Mouse (Mus musculus) C2C12 (cell line): ENCODE measurements around the gene Psmd6. TPM values are rescaled to one million over a fixed set of nuclear protein-coding genes. Genes with fewer than 3 reads are reported as not detected.

Experiments
- H3K27me3 ChIP-seq: one replicate; pipeline ENCODE4 v1.6.1; 2011; ENCODE audit not compliant: control insufficient read depth, insufficient read depth, insufficient read length
- H3K36me3 ChIP-seq: one replicate; pipeline ENCODE4 v1.6.1; 2011; ENCODE audit not compliant: control insufficient read depth, insufficient read depth
- H3K4me3 ChIP-seq: one replicate; pipeline ENCODE4 v1.5.1; 2011; ENCODE audit warnings: mild to moderate bottlenecking, control low read depth; ENCODE audit not compliant: poor library complexity, insufficient read depth, severe bottlenecking
- H3K79me2 ChIP-seq: one replicate; pipeline ENCODE4 v1.6.1; 2011; ENCODE audit not compliant: control insufficient read depth, insufficient read depth
- H3K79me3 ChIP-seq: one replicate; pipeline ENCODE4 v1.6.1; 2011; ENCODE audit warnings: low read depth, control low read depth
- H3ac ChIP-seq: one replicate; pipeline ENCODE3; 2011; ENCODE audit warnings: low read depth; ENCODE audit not compliant: control insufficient read depth, insufficient read length
- CEBPB ChIP-seq: IDR thresholded peaks from one replicate; pipeline ENCODE4 v1.6.1; 2011; ENCODE audit warnings: low read depth, mild to moderate bottlenecking, control low read depth, moderate library complexity
- CTCF ChIP-seq: IDR thresholded peaks from one replicate; pipeline ENCODE4 v1.5.1; 2011; ENCODE audit not compliant: control insufficient read depth, insufficient read depth, insufficient read length
- FOSL1 ChIP-seq: IDR thresholded peaks from one replicate; pipeline ENCODE4 v1.8.0; 2011; ENCODE audit warnings: mild to moderate bottlenecking, low read length; ENCODE audit not compliant: poor library complexity, insufficient read depth, severe bottlenecking
- MAX ChIP-seq: IDR thresholded peaks from one replicate; pipeline ENCODE4 v1.6.1; 2011; ENCODE audit warnings: mild to moderate bottlenecking, control low read depth
- MYOD1 ChIP-seq: IDR thresholded peaks from one replicate; pipeline ENCODE4 v1.6.1; 2011; ENCODE audit warnings: low read depth; ENCODE audit not compliant: control insufficient read depth, insufficient read length
- MYOG ChIP-seq: IDR thresholded peaks from one replicate; pipeline ENCODE4 v1.6.1; 2011; ENCODE audit not compliant: control insufficient read depth, insufficient read length; ENCODE audit errors: extremely low read depth
- USF1 ChIP-seq: IDR thresholded peaks from one replicate; pipeline ENCODE4 v1.6.1; 2011; ENCODE audit warnings: low read depth, mild to moderate bottlenecking, control low read depth, moderate library complexity
- polyA plus RNA-seq: library from polyadenylated mRNA; unstranded; fragments of >200 nt; fragmentation: generic; extraction: Trizol; gene quantifications from one replicate; pipeline ENCODE4 v1.2.1, GENCODE M21; 2012; ENCODE audit warnings: missing spikeins

Gene Psmd6
- polyA plus RNA-seq, 1 experiment, result 105 TPM

DNA sequence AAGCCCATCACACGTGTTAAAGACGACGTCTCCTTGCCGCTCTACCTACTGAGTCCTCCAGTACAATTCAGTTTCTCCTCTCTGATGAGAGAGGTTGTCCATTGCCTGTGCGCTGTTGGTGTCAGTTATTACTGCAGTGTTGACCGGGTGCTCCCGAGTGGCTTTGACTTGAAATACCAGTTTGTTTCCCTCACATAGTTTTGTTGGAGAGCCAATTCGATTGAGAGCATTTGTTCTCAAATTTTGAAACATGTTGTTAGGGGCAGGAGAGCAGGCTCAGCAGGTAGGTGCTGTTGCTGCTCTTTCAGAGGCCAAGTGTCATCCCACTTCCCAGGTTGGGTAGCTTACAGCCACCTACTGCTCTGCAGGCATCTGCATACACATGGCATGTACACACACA lies 37.0 kb downstream of the Psmd6 start:
- H3K27me3 ChIP-seq, result no peaks in the 10 kb centered on the region
- H3K79me2 ChIP-seq, result no peaks in the 10 kb centered on the region
- TF ChIP-seq MYOD1, result no peak
- no peak for TF ChIP-seq CTCF
- TF ChIP-seq CEBPB, result no peak
- TF ChIP-seq USF1, result no peak
- TF ChIP-seq FOSL1, result no peak
- TF ChIP-seq MAX, result no peak
- no peak for TF ChIP-seq MYOG
- no peak overlapping the region for H3ac ChIP-seq
- no peaks in the 10 kb centered on the region for H3K36me3 ChIP-seq
- no peak overlapping the region for H3K4me3 ChIP-seq
- no peaks in the 10 kb centered on the region for H3K79me3 ChIP-seq

DNA sequence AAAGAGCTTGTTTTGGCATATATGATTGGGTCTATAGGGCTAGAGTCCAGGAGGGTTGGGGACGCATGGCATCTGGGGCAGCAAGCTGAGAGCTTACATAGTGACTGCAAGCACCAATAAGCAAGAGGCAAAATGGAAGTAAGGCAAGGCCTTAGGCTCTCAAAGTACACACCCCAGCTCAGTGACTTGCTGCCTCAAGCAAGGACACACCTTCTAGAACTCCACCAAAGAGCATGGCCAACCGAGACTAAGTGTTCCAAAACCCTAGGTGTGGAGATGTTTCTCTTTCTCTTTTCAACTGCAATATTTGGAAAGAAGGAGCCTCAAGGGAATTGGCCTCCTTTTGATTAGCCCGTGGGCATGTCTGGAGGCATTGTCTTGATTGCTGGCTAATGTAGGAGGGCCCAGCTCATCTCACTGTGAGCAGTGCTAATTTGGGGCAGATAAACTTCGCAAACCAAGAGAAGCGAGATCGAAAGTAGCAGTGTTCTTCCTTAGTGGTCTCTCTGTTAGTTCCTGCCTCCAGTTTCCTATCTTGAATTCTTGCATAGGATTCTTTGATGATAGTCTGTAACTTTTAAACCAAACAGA lies 40.1 kb downstream of the Psmd6 start:
- Histone ChIP-seq H3K79me3 (no peaks in the 10 kb centered on the region), H3K27me3 (no peaks in the 10 kb centered on the region), H3K4me3 (no peak overlapping the region), H3K36me3 (no peaks in the 10 kb centered on the region), H3ac (no peak overlapping the region), H3K79me2 (no peaks in the 10 kb centered on the region)
- no peak for TF ChIP-seq MAX
- no peak for TF ChIP-seq CEBPB
- no peak for TF ChIP-seq MYOD1
- TF ChIP-seq FOSL1, result no peak
- no peak for TF ChIP-seq USF1
- no peak for TF ChIP-seq MYOG
- TF ChIP-seq CTCF, result no peak

DNA sequence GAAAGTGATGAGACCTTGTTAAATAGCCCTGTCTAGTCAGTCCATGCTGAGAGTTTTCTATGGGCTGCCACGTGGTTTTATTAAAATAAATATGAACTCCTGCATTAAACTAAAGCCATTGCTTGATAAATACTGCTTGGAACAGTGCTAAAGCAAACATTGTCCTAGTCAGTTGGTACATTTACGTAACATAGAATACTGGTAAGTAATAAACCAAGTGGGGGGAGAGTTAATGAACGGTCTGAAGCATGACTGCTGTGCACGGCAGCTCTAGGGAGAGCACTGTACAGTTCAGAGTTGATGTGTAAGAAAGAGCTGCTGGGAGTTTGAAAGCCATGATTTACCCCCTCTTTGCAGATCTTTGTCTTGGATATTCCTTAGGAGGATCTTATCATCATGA lies 49.3 kb downstream of the Psmd6 start:
- no peak overlapping the region for H3ac ChIP-seq

DNA sequence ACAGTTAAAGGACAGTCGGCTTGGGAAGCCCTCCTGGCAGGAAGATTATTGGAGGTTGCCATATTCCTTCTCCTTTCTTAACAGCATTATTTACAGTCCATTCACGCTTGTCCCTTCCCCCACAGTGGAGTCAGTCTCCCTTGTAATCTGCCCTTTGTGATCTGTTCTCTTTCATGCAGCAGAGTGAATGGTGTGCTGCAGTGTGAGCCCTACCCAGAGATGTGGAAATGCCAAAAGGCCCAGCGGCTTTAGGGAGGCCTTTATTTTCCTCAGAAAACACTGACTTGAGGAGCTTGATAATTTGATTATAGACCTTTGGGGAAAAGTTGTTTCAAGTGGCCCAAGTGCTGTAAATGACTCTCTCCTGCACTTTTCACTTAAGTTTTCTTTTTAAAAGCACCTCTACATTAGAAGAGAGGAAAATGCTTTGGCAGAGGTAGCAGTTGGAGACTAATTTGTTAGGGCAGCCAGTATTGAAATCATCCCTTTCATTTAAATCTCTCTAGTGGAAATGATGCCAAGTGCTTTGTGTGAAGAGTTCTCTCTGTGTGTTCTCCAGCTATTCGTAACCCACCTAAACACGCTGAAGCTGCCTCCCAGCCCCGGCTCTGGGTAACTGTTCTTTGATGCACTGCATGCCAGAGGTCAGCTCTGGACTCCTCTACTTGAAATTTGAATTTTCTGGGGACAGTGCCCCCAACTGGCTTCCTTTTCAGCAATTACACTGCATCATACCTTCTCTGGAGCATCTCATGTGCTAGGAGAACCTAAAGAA lies 50.1 kb downstream of the Psmd6 start:
- Histone ChIP-seq H3K79me3 (no peaks in the 10 kb centered on the region), H3ac (no peak overlapping the region), H3K4me3 (no peak overlapping the region), H3K36me3 (no peaks in the 10 kb centered on the region), H3K79me2 (no peaks in the 10 kb centered on the region), H3K27me3 (no peaks in the 10 kb centered on the region)
- TF ChIP-seq FOSL1, result no peak
- TF ChIP-seq CTCF, result no peak
- no peak for TF ChIP-seq MYOG
- TF ChIP-seq CEBPB, result no peak
- TF ChIP-seq MYOD1, result no peak
- TF ChIP-seq MAX, result no peak
- TF ChIP-seq USF1, result no peak

More for the DNA sequence above, 49.3 kb downstream of the Psmd6 start:
- no peaks in the 10 kb centered on the region for H3K36me3 ChIP-seq
- no peak overlapping the region for H3K4me3 ChIP-seq
- H3K27me3 ChIP-seq, result no peaks in the 10 kb centered on the region
- H3K79me3 ChIP-seq, result no peaks in the 10 kb centered on the region
- no peak for TF ChIP-seq MYOG
- no peaks in the 10 kb centered on the region for H3K79me2 ChIP-seq

DNA sequence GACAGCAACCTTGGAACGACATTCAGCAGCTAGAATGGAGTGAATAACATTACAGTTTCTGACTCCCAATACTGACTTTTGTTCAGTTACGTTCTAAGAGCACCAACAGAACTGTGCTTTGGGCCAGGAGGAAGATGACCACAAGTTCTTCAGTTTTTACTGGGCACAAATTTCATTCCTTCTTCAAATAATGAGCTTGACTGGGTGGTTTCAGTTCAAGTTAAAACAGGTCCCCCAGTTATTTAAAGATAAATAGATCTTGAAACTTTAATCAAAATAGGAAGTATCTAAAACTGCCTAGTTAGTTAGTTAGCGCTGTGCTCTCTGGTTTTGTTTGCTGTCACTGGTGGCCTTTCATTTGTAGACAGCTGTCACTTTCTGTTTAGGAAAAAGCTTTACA lies 52.2 kb downstream of the Psmd6 start:
- no peaks in the 10 kb centered on the region for H3K79me2 ChIP-seq
- H3K4me3 ChIP-seq, result no peak overlapping the region
- H3K27me3 ChIP-seq, result no peaks in the 10 kb centered on the region
- peaks cover 3% of the 10 kb centered on the region for H3K79me3 ChIP-seq
- no peaks in the 10 kb centered on the region for H3K36me3 ChIP-seq
- H3ac ChIP-seq, result no peak overlapping the region
- TF ChIP-seq MYOD1 (no peak), FOSL1 (no peak)

DNA sequence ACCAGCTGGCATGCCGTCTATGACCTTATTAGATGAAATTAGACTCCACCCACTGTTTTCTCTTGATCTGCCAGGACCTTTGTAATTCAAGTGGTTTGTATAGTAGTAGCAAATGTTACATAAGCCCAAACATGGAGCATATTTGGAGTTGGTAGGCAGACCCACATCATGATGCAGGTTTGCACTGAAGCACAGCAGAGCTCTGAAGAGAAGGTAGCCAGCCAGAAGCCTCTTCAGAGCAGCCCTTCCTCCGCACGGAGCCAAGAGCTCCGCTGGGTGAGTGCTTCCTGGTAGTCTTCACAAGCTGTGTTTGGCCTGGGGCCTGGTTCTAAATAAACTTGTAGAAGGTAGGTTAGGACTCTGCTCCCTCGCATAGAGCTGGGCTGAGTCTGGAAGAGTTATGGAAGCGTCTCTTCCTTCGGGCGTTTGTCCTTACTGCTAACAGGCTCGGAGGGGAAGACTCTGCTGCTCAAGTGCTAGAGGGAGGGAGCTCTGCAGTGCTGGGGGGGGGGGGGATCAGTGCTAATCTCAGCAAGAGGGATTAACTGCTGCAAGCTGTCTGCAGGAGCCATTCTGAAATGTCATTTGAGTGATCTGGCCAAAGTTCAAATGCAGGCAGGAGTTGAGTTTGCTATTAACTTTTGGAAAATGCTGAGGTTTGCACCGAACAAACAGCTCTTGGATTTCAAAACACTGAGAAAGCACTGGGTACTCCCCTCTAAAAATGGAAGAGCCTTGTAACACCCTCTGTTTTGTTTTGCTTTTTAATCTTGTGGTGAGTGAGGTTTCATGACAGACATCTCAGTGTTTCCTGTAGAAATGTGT lies 52.9 kb downstream of the Psmd6 start:
- Histone ChIP-seq H3K79me2 (no peaks in the 10 kb centered on the region), H3ac (no peak overlapping the region), H3K79me3 (peaks cover 3% of the 10 kb centered on the region), H3K27me3 (no peaks in the 10 kb centered on the region), H3K36me3 (no peaks in the 10 kb centered on the region), H3K4me3 (no peak overlapping the region)
- TF ChIP-seq USF1 (no peak), FOSL1 (no peak), MAX (no peak), CTCF (no peak), MYOD1 (no peak), CEBPB (no peak), MYOG (no peak)
